Mouse (Mus musculus) olfactory bulb, adult 2 months (tissue): ENCODE measurements at regions not wholly inside any gene's neighbourhood (a gene's known extent, or its start where the extent isn't known, plus 50 kb on each side); places are given as distances from the start of the nearest gene placed in this dataset.

Source experiments
- CTCF ChIP-seq: fragments of 200-500 bp; IDR thresholded peaks from 2 replicates; pipeline ENCODE4 v1.5.1; 2012; ENCODE audit warnings: low read depth, mild to moderate bottlenecking, low read length, moderate library complexity; ENCODE audit not compliant: insufficient read depth
- POLR2A ChIP-seq: fragments of 200-500 bp; IDR thresholded peaks from 2 replicates; pipeline ENCODE4 v1.6.1; 2012; ENCODE audit warnings: mild to moderate bottlenecking, low read depth, low read length, moderate library complexity; ENCODE audit not compliant: insufficient read depth

DNA sequence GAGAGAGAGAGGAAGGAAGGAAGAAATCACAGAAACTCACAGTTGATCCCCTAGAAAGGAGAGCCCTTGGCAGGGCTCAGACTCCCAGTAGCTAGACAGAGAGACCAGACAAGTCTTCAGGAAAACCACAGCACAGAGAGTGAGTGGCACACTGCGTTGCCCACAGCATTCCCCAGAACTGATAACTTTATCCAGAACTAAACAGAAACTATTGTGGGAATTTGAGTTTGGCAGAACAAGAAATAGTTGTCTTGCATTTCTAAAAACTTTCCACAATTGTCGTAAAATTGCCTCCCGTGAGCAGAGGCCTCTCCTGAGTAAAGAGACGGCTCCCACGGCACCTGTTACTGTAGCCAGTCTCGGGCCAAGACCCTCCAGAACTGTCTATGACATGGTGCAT is 178.1 kb downstream of the Setd4 start:
- TF ChIP-seq POLR2A (no peak), CTCF (no peak)
